Mouse (Mus musculus) urinary bladder, adult 18-20 months (tissue): ENCODE measurements at regions not wholly inside any gene's neighbourhood (a gene's known extent, or its start where the extent isn't known, plus 50 kb on each side); places are given as distances from the start of the nearest gene placed in this dataset.
"Not testable (repeated sequence)": the region's sequence is repeated elsewhere in the genome, so short reads cannot be mapped to it uniquely, and the experiment has no call there.

Source experiments
- DNase-seq, 2 experiments: peaks; one replicate each; pipeline ENCODE4 v3.0.0; 2022; ENCODE audit warnings: low spot score in 2 of 2, mixed read lengths in 2 of 2

GRCm38 (mm10) chr5:16937840-16938239 is 146.2 kb downstream of the Gm28710 start:
- peak in 1 of 2 experiments; percentile 14 for DNase-seq

DNA sequence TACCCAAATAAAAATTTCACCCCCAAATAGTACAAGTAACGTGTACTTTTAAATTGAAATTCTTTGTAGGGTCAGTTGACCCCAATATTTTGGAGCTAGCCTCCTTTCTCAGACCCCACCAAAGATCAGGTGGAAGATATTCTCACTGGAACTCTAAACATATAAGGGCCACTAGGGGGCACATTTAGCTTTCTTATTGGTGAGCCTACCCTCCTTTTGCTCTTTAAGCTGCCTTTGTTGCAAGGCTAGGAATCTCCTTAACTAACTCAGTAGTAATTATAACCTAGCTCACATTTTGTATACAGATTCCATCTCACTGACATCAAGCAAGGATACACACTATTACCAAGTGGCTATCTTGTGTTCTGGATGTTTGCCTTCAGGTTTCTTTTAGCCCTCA is 155.8 kb downstream of the Gm28710 start:
- DNase-seq = no peak

GRCm38 (mm10) chr5:16967735-16968134 is 176.1 kb downstream of the Gm28710 start:
- no peak for DNase-seq

- DNase-seq = not testable (repeated sequence)
Observed at GRCm38 (mm10) chr5:16968817-16969216, 177.2 kb downstream of the Gm28710 start.

GRCm38 (mm10) chr5:16973206-16973896 is 181.7 kb downstream of the Gm28710 start:
- peak in 1 of 2 experiments; percentile 1 for DNase-seq

GRCm38 (mm10) chr5:16976006-16976405 is 184.4 kb downstream of the Gm28710 start:
- DNase-seq = no peak

- DNase-seq = no peak
Observed at GRCm38 (mm10) chr5:16984877-16985276, 193.3 kb downstream of the Gm28710 start.

- DNase-seq = no peak
Observed at GRCm38 (mm10) chr5:16991518-16991917, 199.9 kb downstream of the Gm28710 start.

DNA sequence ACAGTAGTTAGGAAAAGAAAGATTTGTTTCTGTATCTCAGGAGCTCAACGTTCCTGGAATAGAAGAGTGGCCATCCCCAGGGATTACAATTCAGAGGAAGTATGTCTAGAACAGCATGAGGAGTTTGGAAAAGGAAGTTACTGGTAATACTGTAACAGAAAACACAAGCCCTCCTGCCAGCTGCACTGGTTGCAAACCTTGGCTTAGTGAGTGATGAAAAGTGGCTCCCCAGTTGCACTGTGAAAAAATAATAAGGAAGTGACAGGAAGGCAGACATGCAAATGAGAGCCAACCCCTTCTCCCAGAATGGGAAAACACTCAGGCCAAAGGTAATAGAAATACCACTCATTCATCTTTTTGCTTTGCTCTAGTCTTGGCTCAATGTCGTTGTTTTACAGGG is 207.6 kb downstream of the Gm28710 start:
- DNase-seq = no peak

DNA sequence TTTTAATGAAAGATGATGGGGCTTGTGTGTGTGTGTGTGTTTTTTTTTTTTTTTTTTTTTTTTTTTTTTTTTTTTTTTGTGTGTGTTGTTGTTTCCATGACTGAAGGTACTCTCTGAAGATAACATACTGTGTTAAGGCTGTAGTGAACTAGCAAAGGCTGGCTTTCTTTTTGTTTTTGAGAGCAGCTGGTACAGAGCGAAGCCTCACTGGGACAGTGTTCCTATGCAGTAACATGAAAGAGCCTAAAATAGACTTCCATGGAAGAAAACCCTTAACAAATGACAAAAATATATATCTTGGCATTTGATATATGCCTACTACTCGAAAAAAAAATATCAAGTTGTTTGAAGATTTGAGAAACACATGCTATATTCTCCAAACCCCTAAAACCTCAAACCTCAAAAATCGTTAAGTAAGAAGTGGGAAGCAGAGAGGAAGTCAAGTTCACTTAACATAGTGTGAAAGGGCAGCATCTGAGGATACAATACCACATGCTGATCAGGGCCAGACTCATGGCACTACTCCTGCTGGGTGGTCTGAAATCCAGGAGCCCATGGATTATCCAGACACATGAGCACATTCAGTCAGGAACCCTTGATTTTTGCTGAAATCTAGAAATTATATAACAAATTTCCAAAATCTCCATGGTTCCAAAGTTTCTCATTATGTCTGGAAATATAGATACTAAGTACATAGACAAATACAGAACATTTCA is 215.4 kb downstream of the Gm28710 start:
- DNase-seq = no peak

DNA sequence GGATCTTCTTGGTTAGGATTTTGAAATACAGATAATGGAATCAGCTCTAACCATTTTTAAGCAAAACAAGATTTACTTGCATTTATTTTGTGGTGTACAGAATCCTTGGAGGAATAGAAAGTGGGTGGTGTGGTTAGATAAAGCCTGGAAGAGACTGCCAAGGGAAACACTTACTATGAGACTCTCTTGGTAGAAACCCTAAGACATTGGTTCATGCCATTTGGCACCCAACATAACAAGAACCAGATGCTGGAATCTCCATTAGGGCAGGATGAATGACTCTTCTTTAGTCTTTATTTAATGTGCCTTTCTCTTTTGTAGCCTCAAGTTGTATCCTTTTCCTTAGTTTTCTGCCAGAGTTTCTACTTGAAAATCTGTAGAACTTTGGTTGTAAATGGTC is 230.0 kb downstream of the Gm28710 start:
- peak in 1 of 2 experiments; percentile 10 for DNase-seq

DNA sequence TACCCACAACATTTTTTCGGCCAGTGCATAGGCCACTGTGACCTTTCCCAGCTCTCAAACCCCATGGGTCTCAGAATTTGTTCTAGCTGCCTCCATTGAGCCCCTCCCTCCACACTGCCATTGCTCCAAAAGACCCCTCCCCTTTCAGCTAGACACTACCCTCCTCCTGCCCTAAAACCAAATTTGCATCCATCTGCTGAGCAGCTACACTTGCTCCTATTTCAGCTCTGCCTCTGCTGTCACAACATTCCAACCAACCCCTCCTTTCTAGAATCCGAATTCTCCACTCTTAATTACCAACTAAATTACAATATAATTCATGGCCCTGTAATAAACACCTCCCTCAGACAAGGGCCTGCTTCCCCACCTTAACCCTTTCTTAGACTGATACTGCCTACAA is 262.3 kb downstream of the Gm28710 start:
- DNase-seq = no peak

DNA sequence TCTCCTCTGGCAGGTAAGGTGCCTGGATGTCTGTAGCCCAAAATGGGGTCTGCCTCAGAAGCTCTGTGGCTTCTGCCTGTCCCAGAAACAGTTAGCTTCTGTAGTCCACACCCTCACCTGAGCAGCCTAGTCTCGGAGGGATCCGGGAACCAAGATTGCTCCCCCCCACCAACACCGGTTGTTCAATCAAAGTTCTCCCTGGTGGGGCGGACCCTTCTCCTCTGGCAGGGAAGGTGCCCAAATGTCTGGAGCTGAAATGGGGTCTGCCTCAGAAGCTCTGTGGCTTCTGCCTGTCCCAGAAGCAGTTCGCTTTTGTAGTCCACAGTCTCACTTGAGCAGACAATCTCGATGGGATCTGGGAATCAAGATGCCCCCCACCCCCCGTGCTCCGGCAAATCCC is 273.0 kb downstream of the Gm28710 start:
- no peak for DNase-seq

DNA sequence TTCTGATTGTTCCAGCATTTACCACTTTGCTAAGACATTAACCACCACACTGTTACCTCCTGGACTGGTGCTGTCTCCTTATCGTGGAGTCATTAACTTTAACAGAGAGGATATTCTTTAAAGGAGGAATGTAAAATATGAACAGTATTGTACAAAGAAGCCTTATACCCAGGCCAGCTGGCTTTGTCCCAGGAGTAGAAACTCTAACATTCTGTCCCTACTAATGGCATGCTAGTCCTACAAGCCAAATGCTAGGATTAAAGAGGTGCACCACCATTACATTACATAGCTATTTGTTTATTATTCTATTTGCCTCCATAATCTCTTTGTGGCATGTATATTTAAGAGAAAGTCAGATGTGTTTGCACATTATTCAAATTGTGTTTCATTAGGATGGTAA is 288.8 kb downstream of the Gm28710 start:
- DNase-seq = no peak

DNA sequence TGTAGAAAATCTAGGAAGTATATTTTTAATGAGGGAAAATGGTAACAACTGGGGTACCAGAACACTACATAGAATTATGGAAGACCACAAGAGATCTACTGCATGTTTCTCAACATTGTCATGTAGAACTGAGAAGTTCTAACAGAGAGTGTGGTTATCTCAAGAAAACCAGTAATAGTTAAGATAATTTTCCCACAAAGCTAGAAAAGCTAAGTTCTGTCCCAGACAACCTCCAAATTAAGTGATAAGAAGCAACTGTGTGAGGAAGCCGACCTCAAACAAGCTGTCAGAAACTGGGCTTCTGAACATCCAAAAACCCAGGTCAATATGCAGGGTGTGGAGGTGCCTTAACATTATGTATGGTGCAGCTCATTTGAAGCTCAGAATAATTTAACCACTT is 261.4 kb upstream of the Speer4f2 start:
- no peak for DNase-seq

DNA sequence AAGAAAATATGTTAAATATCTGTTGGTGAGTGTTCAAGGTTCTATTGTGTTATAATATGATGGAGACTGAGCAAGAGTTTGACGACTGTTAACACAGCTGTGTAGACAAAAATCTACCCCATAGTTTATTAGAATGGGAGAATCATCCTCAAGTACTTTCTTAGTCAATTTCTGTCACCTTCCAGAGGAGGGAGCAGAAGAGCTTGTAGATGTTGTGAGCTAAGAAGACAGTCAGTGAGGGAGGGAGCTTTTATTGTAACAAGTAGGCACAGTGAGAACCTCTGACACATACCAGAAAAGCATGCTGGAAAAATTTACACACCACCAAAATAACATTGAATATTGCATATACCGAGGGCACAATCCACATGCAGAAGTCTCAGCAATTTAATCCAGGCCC is 261.0 kb upstream of the Speer4f2 start:
- DNase-seq = no peak

DNA sequence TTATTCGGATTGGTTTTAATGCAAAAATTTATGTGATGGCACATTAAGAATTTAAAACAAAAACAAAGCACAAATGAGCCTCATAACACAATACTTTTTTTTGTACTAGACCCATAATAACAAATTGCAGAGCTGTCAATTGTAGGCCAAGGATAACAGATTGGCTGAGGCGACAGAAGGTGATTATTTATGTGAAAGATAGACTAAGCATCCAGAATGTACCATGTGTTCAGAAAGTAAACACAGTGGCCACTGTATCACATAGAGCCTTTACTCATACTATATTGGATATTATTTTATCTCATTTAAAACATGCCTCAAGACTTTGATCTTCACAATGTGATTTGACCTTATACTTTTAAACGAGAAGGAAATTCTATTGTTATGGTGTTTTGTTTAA is 257.9 kb upstream of the Speer4f2 start:
- no peak for DNase-seq

GRCm38 (mm10) chr5:17116072-17116471 is 256.9 kb upstream of the Speer4f2 start:
- DNase-seq = peak in 1 of 2 experiments; percentile 6

DNA sequence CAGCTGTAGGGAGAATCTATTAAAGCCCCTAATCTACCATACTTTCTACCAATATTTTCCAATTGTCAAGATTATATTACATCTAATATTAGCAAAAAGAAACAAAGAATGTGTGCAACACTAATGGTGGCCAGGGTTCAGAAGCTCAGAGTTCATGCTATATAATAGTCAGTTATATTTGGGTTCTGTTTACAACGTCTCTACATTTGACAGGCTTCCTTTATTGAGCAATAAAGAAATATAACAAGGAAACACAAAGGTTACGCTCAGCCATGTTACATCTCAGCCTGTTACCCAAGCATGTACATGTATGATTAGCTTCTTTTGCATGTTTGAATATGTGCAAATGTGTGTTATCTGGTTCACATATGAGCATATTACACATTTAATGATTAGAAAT is 247.7 kb upstream of the Speer4f2 start:
- no peak for DNase-seq

- no peak for DNase-seq
Observed at GRCm38 (mm10) chr5:17127501-17127900, 245.5 kb upstream of the Speer4f2 start.

DNA sequence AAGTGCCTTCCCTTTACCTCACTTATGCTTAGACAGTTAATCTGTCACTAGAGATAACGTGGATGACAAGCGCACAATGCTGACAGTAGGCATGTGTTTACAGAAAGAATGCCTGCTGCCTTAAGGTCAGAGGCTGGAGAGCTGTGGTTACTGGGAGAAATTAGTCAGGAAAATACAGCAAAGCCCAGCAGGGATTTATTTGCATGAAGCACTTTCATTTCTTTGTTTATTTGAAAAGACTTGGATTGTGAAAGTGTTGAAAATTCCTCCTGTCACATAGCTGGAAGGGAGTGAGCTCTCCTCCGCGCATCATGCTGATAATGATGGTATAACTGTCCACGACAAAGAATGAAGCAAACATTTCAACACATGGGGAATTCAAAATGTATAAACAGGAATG is 237.5 kb upstream of the Speer4f2 start:
- DNase-seq = peak in 1 of 2 experiments; percentile 6

GRCm38 (mm10) chr5:17141555-17141954 is 231.4 kb upstream of the Speer4f2 start:
- DNase-seq = no peak

- no peak for DNase-seq
Observed at GRCm38 (mm10) chr5:17174562-17174961, 198.4 kb upstream of the Speer4f2 start.
